Mouse (Mus musculus) stomach, postnatal 0 days (tissue): ENCODE results near the gene Lsamp.

Experiments used
- CTCF ChIP-seq: IDR thresholded peaks from 2 replicates; pipeline ENCODE4 v1.5.1; 2016; ENCODE audit warnings: antibody characterized with exemption, low read depth, mild to moderate bottlenecking, moderate library complexity
- EP300 ChIP-seq: optimal IDR thresholded peaks from 2 replicates; pipeline ENCODE3; 2016; ENCODE audit warnings: antibody characterized with exemption

DNA sequence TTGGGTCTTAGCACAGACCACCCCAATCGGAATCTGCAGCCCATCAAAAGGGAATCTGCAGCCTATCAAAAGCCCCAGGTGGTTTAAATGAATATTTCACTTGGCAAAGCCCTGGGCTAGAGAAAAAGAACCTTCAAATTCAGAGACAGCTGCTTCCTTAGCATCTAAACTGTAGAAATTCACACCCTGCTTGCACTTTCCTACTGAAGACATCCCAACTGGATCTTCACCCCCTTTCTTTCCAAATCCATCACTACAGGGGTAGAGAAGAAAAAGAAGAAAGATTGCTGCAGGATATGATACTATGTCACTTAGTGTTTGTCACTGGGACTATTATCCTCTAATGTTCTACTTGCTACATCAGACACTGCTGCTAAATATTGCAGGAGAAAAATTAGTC, 1981.5 kb downstream of the Lsamp start:
- TF ChIP-seq CTCF, result no peak
- no peak for TF ChIP-seq EP300
